Mouse (Mus musculus) heart, adult 8-10 months (tissue): ENCODE data around the gene Cdh4. TPM values are rescaled to one million over a fixed set of nuclear protein-coding genes. Genes with fewer than 3 reads are reported as not detected.

Experiments used
- DNase-seq: peaks from one replicate; pipeline ENCODE4 v3.0.0; 2022; ENCODE audit warnings: low spot score
- total RNA-seq, 4 experiments: library from RNA; stranded (reverse); gene quantifications; 2 replicates each; pipeline ENCODE4 v1.2.4; 2022

The Cdh4 gene
- total RNA-seq, 4 experiments from 2014 or later = 5.2 to 7.5 (median 6.1) TPM

DNA sequence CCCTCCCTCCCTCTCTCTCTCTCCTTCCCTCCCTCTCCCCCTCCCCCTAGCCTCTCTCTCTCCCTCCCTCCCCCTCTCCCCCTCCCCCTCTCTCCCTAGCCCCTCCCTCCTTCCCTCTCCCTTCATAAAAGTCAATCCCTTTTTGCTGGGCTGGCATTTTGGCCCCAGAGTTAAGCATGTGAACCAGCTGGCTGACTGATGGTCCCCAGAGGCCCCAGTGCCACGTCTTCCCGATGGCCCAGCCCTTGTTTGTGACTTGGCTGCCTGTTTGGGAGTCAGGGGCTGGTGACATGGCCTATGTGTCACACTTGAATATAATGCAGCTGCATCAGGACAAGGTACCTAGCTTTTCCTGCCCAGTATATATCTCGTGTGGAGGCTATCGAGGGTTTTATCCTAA lies 96.3 kb downstream of the Cdh4 start:
- DNase-seq = no peak

DNA sequence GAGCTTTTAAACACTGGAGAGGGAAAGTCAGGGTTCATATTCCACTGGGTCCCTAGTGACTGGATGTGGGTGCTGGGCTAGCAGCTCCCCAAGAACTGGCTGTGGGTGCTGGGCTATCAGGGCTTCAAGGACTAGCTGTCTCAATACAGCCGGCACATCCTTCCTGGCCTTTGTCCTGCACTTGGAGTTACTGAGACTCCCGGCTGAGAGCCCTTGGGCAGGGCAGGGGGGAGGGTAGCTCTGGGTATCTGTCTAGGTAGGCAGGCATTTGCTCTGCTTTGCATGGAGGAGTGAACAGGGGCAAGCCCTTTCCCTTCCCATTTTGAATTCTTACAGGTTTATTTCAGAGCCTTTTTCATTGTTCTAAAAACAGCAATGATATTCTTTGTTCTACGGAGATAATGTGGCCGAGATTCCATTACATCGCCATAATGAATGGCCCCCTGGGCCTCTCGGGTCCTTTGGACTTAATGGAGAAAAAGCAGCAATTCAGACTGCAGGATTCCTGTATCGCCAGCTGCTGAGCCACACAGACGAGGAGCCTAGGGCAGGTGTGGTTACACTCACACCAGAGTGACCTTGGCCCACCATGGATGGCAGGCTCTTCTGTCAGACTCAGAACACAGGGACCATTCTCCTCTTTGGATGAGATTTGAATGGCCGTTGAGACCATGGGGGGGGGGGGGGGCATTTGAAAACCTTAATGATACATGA lies 97.5 kb downstream of the Cdh4 start:
- no peak for DNase-seq

DNA sequence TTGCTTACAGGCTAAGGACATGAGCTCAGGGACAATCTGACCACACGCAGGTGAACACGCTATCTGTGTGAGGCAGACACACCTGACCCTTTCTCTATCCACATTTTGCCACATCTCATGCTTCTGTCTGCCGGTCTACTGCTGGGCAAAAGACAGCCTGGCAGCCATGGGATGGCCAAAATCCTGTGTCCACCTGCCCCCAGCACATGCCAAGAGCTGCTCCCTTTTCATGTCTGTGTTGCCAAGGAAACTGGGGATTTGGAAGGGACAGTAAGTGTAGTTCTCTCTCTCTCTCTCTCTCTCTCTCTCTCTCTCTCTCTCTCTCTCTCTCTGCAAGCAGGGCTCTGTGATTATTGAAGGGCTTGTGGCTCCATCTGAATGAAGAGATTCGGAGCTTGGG lies 98.9 kb downstream of the Cdh4 start:
- DNase-seq = no peak

DNA sequence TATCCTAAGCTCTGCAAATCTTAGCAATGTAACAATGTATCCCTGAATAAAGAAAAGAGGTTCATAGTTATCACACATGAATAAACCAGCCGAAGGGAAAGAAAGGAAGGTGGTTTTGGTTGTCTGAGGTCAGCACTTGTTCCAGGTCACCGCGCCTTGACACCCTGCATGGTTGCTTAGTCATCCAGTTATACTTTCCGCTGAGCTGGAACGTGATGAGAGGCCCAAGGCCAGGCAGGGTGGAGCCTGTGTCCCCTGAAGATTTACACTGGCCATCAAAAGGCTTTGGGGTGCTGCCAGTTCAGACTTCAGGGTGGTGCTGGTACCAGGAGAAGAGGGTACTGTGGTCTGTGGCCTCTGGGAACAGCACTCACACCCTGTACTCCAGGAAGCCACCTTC lies 105.4 kb downstream of the Cdh4 start:
- DNase-seq = no peak

DNA sequence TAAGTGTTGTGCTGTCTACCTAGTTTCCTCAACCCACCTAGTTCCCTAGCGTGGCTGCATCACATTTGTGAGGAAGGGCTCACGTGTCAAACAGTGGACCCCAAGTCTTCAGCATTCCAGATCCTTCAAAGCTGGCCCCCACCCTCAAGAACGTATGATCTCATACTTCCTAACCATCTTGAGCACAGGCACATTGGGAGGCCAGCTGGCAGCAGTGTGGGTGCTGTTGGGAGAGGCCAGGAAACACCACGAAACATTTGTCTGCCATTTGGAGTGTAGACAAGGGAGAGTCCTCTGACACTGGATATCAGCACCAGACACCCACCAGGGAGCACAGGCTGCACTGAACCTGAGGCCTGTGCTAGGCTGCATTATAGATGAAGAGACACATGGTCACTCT lies 113.7 kb downstream of the Cdh4 start:
- DNase-seq = no peak

DNA sequence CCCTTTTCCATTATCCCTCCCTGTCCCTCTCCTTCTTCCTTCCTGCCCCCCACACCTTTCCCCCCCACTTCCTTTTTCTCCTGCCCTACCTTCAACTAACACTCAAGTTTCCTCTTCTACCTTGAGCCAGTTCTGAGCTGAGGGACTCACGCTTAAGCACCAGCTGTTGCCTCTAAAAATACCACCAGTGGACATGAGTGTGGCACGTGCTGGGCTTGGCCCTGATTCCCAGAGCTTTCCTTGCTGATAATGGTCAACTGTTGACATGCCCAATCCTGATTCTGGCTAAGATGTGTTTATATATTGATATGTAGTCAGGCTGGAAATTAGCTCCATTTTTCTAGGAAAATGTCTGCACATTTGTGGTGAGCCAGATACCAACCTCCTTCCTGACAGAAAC lies 120.1 kb downstream of the Cdh4 start:
- peak; percentile 31 for DNase-seq

DNA sequence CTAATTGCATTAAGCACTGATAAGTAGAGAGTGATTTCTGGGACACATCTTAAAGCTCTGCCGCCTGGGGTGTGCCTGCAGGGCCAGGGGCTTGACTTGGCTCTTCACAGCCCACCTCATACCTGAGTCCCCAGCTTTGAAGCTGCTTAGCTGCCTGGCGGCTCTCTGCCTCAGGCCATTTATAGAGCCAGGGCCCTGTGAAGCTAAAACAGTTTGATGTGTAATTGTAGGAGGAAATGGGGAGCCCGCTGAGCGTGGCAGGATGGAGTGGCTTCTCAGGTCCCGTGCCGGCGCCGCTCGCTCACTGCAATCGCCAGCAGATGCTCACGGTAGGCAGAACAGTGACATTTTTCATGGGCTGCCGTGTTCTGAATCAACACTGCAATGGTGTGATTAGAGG lies 123.4 kb downstream of the Cdh4 start:
- DNase-seq = no peak

DNA sequence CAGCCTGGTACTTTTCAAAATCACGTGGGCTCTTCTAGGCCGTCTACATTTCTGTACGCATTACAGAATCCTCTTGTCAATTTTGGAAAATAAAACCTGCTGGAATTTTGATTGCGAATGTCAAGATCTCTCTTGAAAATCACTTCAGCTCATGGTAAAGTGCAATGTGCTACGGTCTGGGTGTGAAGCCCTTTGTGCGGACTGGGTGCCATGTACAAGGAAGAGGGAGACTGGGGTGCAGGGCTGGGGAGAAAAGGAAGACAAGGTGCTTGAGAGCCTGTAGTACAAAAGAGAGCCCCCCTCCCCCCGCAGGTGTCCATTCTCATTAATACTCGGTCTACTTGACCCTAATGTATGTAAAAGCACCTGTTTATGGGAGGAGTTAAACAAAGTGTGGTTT lies 125.7 kb downstream of the Cdh4 start:
- DNase-seq = no peak

DNA sequence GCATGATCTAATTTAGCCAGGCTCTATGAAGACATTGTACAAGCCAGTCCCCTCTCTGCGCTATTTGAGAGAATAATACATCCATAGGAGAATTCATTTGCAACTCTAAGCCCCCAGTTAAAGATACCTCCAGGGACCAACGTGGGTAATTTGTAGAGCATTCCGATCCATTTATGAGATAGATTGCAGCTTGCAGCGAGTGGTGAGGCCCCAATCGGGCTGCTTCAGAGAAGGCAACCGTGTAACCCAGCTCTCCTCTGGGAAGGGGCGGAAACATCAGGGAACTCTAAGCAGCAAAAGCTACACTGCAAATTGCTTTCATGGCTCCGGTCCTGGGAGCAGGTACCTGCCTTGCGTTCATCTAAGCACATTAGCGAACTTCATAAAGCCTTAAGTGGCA lies 126.9 kb downstream of the Cdh4 start:
- DNase-seq = no peak

DNA sequence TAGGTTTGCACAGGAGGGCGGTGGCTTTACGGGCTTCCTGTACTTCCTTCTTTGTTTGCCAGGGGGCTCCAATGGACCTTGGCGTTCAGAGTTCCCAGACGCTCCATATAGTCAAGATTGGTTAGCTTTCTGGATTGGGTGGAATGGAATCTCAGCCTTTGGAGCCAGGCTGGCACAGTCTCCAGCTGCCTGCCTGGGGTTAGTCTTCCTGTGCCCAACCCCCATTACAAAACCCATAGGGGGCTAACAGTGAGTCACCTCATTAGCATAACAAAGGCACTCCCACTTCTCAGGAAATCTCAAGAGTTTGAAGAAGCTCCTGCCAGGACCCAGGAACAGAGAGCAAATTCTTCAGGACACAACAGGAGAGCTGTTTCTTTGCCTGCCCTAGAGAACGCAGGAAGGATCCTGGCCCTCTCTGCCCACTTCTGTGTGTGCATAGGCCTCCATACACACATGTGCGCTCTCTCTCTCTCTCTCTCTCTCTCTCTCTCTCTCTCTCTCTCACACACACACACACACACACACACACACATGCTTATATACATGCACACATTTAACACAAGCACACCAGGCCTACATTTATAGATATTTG lies 129.0 kb downstream of the Cdh4 start:
- DNase-seq = no peak

DNA sequence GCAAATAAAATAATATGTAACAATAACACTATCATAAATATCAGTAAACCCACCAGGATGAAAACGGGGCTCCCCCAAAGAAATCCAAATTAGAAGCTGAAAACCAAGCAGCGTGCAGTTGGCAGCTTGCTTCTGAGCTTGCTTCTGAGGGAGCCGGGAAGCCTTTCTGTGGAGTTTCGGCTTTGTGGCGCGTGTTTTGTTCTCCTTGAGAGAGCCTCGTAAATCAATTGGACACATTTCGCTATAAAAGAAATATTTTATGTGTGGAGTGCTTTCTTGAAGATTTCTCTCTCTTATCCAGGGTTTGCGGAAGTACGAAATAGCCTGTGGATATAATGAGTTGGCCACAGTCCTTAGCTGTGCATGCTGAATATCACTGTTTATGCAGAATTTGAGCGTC lies 131.1 kb downstream of the Cdh4 start:
- no peak for DNase-seq

DNA sequence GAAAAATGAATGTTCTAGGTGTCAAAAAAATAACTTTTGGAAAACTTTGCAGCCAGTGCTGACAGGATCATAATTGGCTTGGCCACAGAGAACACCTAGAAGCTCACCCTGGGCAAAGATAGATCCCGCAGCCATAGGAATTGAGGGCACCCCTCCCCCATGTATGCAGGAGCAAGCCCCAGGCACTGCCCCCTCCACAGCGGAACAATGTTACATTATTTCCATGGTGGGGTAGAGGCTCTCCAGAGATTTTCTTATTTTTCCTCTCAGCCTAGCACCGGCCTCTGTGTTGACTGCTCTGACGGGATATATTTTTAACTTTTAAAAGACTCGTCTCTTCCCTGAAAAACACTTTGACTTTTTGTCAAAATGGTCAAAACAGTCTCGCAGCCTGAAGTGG lies 131.6 kb downstream of the Cdh4 start:
- no peak for DNase-seq

DNA sequence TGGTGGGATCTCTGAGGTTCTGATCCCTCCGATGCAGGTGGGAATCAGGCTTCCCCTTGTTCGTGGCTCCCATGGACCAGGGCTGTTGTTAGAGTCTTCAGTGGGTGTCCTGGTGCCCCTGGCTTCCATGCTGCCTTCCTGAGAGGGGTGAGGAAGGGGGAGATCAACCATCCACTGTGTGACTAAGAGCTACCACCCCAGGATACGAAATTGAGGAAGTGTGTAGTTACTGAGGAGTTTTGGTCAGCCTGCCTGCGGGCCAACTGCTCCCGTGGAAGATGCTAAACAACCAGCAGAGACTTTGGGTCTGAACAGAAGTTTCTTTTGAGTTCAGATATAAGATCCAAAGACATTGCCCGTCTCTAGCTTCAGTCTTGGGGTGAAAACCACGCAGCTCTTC lies 133.4 kb downstream of the Cdh4 start:
- no peak for DNase-seq

DNA sequence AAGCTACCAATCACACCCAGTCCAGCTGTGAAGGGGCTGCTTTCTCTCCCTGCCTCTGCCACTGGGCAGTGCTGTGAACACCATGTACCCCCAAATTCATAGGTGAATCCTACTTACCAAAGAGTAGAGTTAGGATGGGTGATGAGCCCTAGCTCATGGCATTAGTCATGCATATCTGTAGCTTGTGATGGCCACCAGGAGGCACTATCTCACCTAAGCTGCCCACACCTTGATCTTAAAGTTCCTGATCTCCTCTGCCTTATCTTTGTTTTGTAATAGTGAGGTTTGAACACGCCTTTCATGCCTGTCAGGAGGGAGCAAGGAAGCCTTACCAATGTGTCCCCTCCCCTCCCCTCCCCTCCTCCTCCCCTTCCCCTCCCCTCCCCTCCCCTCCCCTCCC lies 134.0 kb downstream of the Cdh4 start:
- DNase-seq = no peak

DNA sequence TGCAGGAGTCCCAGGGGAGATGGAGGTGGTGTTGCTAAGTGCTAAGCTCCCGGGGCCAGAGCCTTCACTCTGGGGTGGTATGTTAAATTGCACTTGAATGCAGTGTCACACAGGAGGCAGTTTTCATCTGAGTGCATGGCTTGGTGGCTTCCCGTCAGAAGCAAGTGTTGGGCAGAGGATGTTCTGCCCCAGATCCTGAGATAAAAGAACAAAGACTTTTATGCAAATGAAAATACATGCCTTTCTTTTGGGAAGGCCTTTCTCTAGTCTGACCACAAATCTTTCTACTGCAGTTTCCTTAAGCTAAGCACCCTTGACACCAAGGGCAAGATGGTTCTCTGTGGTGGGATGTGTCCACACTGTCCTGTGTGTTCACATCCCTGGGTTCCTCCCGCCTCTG lies 136.1 kb downstream of the Cdh4 start:
- no peak for DNase-seq

DNA sequence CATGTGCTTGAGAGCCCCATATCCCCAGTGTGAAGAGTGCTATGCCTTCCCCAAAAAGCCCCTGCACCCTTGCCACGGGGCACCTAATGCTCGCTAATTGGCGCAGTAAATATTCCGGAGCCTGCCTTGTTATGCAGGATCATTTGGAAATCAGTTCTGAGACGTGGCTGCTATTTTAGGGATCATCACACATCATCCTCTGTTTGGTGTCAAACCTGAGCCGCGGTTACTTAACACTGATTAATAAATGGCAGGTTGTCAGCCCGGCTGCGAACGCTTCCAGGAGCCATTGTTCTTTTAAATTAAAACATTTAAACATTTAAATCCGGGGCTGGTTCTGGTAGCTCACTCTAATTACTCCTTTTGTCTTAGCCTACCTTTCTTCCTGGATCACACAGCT lies 136.6 kb downstream of the Cdh4 start:
- DNase-seq = no peak

DNA sequence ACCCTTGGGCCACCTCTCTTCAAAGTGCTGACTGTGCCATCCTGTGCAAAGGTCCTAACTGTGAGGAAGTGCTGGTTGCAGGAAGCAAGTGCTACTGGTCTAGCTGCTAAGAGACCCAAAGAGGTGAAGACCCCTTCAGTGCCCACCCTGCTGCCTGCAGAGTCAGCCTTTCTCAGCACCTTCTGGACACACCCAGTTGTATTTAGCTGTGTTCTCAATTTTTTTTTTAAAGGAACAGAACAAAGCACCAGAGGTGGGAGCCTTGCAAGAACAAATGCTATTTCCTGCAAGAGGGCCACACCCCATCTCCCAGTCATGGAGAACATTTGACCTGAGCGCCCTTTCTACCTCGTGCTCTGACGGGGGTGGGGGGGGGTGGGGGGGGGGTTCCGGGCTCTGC lies 138.2 kb downstream of the Cdh4 start:
- DNase-seq = no peak

DNA sequence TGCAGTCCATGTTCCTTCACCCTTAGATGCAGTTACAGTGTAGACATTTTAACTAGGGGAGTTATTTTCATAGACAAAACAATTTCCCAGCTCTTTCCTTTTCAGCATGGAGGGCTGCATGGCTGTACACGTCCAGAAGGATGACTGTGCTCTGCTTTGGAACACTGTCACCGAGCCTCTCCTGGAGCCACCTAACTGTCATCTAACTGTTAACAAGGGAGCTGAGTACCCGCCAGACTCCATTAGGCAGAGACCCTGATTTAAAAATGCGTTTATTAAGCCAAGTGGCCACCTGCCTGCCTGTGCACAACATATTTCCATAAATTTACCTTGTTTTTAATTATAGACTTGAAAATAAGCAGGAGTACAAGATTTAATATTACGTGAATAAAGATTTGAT lies 138.8 kb downstream of the Cdh4 start:
- no peak for DNase-seq

DNA sequence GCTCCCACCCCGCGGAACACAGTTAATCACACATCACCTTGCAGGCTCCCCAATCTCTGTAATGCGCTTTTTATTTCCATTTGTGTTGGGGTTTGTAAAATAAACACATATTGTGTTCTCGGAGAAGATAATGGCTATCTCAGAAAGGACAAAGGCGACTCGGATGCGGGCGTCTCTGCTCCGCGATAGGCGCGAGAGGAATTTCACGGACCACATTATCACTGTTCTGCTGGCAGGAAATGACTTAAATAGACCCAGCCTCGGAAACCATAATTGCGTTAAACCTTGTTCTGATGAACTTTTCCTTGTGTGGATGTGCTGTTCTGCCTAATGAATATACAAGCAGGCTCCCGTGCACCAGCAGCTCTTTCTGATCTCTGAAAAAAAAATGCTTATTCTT lies 140.7 kb downstream of the Cdh4 start:
- DNase-seq = no peak

DNA sequence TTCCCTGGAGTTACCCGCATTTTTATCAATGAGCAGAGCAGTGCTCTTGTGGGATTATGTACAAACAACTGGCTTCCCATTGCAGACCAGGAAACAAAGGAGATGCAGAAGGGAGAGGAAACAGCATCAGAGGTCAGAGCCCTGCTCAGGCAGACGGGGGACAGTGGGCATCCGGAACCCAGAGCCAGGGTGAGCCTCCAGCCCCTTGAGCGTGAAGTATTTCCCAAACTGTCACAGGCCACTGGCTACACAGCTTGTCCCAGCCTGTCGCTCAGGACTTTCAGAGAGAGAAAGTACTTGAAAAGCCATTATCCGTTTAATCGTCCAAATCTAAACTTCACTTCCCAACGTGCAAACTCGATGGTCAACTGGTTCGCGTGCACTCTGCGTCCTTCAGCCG lies 142.4 kb downstream of the Cdh4 start:
- no peak for DNase-seq

DNA sequence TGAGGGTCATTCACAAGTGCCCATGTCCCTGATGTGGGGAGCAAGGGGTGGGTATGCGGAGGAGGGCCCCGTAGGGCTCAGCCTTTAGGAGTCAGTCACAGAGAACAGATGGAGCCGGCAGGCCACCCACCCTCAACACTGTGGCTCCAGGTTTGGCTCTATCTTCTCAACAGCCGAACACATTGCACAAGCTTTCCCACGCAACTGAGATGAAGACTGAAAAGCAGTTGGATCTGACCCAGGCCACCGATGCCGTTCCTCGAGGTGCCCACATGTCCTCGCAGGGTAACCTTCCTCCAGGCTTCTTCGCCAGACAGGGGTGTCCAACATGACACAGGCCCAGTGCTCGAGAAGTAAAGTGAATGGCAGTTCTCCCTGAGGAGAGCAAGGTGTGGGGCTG lies 144.2 kb downstream of the Cdh4 start:
- DNase-seq = no peak

DNA sequence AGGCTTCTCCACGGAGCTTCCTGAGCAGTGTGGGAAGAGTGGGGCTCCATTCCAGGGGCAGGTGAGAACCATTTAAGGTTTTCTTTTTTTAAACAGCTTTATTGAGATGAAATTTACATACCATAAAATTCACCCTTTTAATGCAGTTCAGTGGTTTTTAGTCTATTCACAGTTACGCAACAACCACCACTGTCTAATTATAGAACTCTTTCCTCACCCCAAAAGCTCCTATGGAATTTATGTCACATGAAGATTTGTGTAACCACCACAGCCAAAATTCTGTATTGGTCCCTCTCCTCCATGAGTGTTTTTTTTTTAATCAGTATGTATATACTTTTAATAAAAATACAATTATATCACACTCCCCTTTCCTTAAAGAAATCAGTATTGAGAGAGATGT lies 144.8 kb downstream of the Cdh4 start:
- DNase-seq = no peak

DNA sequence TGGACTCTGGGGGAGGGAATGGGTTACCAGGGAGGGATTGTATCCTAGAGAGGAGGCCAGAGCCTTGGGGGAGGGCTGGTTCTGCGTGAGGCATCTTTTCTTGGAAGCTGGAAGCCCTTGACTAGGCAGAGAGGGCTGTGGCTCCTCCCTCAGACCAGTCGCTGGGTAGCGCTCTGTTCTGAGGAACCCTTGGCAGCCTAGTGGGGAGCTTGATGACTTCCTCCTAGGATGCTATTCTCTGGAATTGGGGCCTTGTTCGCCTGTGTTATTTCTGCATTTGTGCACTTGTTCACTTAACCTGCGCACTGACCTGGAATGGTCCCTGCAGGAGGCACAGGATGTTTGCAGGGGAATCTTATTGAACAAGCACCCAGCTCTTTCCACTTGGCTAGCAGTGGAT lies 149.4 kb downstream of the Cdh4 start:
- DNase-seq = no peak

DNA sequence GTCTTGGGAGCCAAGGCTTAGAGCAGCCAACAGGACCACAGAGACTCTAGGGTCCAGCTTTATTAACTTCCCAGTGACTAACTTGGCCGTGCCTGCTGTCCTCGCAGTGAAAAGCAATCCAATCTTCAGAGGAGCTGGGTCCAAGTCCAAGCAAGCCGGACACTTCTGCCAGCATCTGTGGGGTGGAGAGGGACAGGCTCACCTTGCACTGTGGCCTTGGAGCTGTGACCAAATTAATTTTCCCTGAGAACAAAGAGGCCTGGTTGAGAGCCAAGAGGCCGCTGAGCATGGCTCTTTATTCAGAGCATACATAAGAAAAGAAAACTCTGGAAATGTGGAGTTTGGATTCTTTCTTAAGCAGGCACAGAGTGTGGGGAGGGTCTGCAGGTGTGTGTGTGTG lies 152.8 kb downstream of the Cdh4 start:
- DNase-seq = peak; percentile 31
